Mouse (Mus musculus) embryonic facial prominence, embryonic 13.5 days (tissue): ENCODE measurements around the gene Map2. TPM values are rescaled to one million over a fixed set of nuclear protein-coding genes. Genes with fewer than 3 reads are reported as not detected.

Experiments used
- ATAC-seq: fragments of 200-750 bp; cut with Nextera tagmentation; 2 replicates; pipeline ENCODE4 v1.8.0; 2017; ENCODE audit warnings: low read depth; ENCODE audit not compliant: insufficient number of reproducible peaks, insufficient read depth, low FRiP score, low TSS enrichment
- H3K27ac ChIP-seq: fragments of 300-500 bp; sonication (generic); 2 replicates; pipeline ENCODE4 v1.5.1; 2015; ENCODE audit warnings: moderate library complexity, mild to moderate bottlenecking, inconsistent platforms
- H3K27me3 ChIP-seq: fragments of 300-500 bp; sonication (generic); 2 replicates; pipeline ENCODE4 v1.6.1; 2015; ENCODE audit warnings: mild to moderate bottlenecking, inconsistent platforms
- H3K36me3 ChIP-seq: fragments of 300-500 bp; sonication (generic); 2 replicates; pipeline ENCODE4 v1.6.1; 2015; ENCODE audit warnings: mild to moderate bottlenecking, inconsistent platforms
- H3K4me1 ChIP-seq: fragments of 300-500 bp; sonication (generic); 2 replicates; pipeline ENCODE4 v1.6.1; 2015; ENCODE audit warnings: inconsistent platforms
- H3K4me2 ChIP-seq: fragments of 300-500 bp; sonication (generic); 2 replicates; pipeline ENCODE4 v1.6.1; 2015; ENCODE audit warnings: moderate library complexity, mild to moderate bottlenecking, inconsistent platforms
- H3K4me3 ChIP-seq: fragments of 300-500 bp; sonication (generic); 2 replicates; pipeline ENCODE4 v1.5.1; 2015; ENCODE audit warnings: mild to moderate bottlenecking, inconsistent platforms
- H3K9ac ChIP-seq: fragments of 300-500 bp; sonication (generic); 2 replicates; pipeline ENCODE4 v1.6.1; 2015; ENCODE audit warnings: mild to moderate bottlenecking, inconsistent platforms
- H3K9me3 ChIP-seq: fragments of 300-500 bp; sonication (generic); 2 replicates; pipeline ENCODE4 v1.6.1; 2016; ENCODE audit warnings: inconsistent platforms
- WGBS: fragments of 180-500 bp; shearing (Covaris S2); methylation state at CpG from one replicate; pipeline ENCODE4 v1.1.7; 2015; ENCODE audit warnings: mixed read lengths; 5-methylcytosine and 5-hydroxymethylcytosine counted together
- polyA plus RNA-seq: library from polyadenylated mRNA; unstranded; fragments of >200 nt; fragmentation: Nextera tagmentation; extraction: Ambion mirVana; gene quantifications from 2 replicates; pipeline ENCODE4 v1.2.1, GENCODE M21; 2015

Map2 gene
- polyA plus RNA-seq, 1 experiment from 2014 or later = 17.8 TPM

DNA sequence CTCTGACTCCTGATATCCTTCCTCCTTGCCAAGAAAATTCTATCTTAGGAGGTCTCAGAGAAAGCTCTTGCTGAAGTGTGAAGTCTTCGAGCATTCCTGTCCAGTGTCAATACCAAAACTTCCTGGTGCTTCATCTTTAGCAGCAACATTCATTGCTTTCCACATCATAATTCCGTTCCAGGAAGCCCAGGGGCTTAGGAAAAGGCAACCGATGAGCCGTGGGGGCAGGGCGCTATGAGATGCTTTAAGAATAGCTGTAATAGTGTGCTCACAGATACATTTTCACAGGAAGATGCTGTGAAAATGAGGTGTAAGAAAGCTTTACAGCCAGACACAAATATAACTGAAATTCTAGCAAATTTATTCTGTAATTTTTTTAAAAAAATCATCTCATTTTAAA is 251.0 kb downstream of the Map2 start:
- Histone ChIP-seq H3K27me3 (no peaks in the 10 kb centered on the region), H3K9me3 (no peaks in the 10 kb centered on the region), H3K27ac (no peak overlapping the region), H3K4me1 (0 out of 2 replicates have a peak, but pooled peaks cover 3% of the 10 kb centered on the region), H3K4me2 (no peak overlapping the region), H3K4me3 (no peak overlapping the region), H3K36me3 (no peaks in the 10 kb centered on the region), H3K9ac (no peak overlapping the region)
- ATAC-seq = no peak
- 87% methylated on average over 5 of the region's 5 CpGs for WGBS

DNA sequence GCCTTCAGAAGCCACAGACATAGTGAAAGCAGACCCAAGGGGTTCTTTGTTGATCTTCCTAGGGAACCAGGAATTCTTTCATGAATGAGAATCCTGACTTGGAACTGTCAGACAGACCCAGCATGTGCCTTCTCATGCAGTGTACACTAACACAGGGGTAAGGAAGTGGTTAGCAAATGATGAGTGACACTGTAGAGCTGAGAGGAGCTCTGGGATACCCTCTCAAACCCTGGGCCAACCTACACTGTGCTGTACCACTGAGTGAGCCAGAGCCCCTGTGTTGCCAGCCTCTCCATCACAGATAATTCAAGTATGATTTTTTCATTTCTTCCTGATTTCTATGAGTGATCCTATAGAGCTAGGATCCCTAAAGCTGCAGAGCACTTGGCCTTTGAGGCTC is 255.9 kb downstream of the Map2 start:
- no peak overlapping the region for H3K9ac ChIP-seq
- H3K9me3 ChIP-seq = no peaks in the 10 kb centered on the region
- no peaks in the 10 kb centered on the region for H3K27me3 ChIP-seq
- ATAC-seq = no peak
- H3K4me3 ChIP-seq = no peak overlapping the region
- no peak overlapping the region for H3K27ac ChIP-seq
- H3K36me3 ChIP-seq = no peaks in the 10 kb centered on the region
- no peak overlapping the region for H3K4me2 ChIP-seq
- H3K4me1 ChIP-seq = 0 out of 2 replicates have a peak, but pooled peaks cover 3% of the 10 kb centered on the region

DNA sequence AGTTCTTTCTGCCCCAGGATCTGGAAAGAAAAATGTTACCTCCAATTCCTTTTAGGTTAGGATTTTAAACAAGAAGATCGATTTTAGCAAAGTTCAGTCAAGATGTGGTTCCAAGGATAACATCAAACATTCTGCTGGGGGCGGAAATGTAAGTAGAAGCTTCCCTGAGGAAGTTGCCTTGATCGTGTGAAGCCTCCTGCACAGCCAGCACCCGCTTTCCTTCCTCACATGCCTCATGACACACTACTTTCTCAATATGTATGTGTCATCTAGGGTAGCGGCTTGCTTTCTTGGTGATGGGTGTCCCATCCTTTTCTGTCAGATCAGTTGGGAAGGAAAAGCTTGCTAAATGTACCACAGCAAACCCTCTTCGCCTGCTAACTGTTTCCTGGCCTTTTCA is 256.4 kb downstream of the Map2 start:
- H3K4me1 ChIP-seq = 0 out of 2 replicates have a peak, but pooled peaks cover 3% of the 10 kb centered on the region
- no peaks in the 10 kb centered on the region for H3K9me3 ChIP-seq
- no peak overlapping the region for H3K9ac ChIP-seq
- WGBS = 82% methylated on average over 6 of the region's 6 CpGs
- no peak overlapping the region for H3K4me3 ChIP-seq
- no peaks in the 10 kb centered on the region for H3K36me3 ChIP-seq
- no peak for ATAC-seq
- H3K4me2 ChIP-seq = no peak overlapping the region
- H3K27me3 ChIP-seq = no peaks in the 10 kb centered on the region
- no peak overlapping the region for H3K27ac ChIP-seq

DNA sequence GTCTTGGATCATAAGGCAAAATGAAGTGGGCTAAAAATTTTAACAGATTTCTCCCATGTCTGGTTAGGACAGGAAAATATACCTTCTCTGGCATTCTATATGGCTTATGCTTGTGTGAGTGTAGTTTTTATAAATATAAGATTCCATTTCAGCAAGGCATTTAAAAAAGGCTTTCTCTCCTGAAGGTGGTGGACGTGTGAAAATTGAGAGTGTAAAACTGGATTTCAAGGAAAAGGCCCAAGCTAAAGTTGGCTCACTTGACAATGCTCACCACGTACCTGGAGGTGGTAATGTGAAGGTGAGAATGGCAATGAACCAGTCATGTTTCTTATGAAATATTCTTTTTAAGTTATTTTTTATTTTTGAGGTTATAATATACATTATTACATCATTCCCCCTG is 263.0 kb downstream of the Map2 start:
- H3K27ac ChIP-seq = no peak overlapping the region
- no peaks in the 10 kb centered on the region for H3K9me3 ChIP-seq
- ATAC-seq = no peak
- no peak overlapping the region for H3K9ac ChIP-seq
- WGBS = 77% methylated on average over 2 of the region's 2 CpGs
- no peak overlapping the region for H3K4me3 ChIP-seq
- H3K27me3 ChIP-seq = no peaks in the 10 kb centered on the region
- H3K4me1 ChIP-seq = no peaks in the 10 kb centered on the region
- H3K36me3 ChIP-seq = no peaks in the 10 kb centered on the region
- H3K4me2 ChIP-seq = no peak overlapping the region

DNA sequence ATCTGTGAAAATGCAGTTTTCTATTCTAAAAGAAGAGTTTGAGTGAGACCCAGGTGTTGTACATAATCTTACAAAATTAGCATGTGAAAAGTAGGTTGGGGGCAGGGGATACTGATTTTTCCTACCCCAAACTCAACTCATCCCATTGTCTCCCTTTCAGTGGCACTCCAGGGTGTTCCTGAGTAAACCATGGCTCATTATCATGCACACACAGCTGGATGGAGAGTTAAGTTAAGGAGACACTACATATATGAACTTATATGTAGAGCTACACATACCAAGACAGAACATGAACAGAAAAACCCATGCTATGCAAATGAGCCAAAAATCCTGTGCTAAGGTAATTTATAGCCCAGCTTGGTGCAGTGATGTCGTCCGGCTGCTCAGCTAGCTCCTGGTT is 267.8 kb downstream of the Map2 start:
- Histone ChIP-seq H3K9me3 (no peaks in the 10 kb centered on the region), H3K4me3 (no peak overlapping the region), H3K4me1 (no peaks in the 10 kb centered on the region), H3K27me3 (no peaks in the 10 kb centered on the region), H3K9ac (no peak overlapping the region), H3K4me2 (no peak overlapping the region), H3K36me3 (no peaks in the 10 kb centered on the region), H3K27ac (no peak overlapping the region)
- ATAC-seq = no peak
- 84% methylated on average over 2 of the region's 2 CpGs for WGBS

DNA sequence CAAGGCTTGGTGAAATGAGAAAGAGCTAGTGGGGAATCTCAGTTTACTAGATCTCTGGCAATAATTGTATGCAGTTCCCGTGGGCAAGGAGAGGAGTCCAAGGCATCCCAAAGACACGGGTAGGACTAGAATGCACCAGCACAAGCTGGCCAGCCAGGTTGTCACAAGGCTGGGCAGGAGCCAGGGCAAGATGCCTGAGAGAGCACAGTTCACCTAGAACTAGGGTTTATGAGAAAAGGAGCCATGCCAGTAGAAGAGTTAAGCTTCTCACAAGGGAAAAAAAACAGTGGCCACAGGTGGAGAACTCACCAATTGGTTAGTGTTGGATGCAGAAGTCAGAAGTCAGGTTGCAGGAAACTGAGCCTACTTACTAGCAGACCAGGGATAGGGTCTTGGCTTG is 274.4 kb downstream of the Map2 start:
- Histone ChIP-seq H3K4me2 (no peak overlapping the region), H3K27me3 (no peaks in the 10 kb centered on the region), H3K27ac (no peak overlapping the region), H3K4me3 (no peak overlapping the region), H3K4me1 (no peaks in the 10 kb centered on the region), H3K9me3 (no peaks in the 10 kb centered on the region), H3K9ac (no peak overlapping the region), H3K36me3 (no peaks in the 10 kb centered on the region)
- WGBS = 64% methylated on average over 2 of the region's 2 CpGs
- no peak for ATAC-seq

DNA sequence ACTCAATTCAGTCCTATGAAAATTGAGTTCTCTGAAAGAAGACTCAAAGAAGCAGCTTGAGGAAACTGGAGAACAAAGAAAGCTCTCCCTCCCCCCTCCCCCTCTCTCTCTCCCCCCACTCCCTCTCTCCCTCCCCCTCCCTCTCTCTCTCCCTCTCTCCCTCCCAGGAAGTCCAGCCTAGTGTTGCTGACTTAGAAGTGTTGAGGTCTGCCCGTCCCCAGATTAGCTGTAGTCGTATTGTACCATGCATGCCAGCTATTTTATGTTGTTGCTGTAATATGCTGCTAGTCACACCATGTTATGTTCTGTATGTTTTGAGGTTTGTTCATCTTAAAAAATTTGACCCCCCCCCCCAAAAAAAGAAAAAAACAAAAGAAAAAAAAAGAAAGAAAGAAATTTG is 281.5 kb downstream of the Map2 start:
- Histone ChIP-seq H3K27ac (no peak overlapping the region), H3K9ac (no peak overlapping the region), H3K27me3 (no peaks in the 10 kb centered on the region), H3K36me3 (no peaks in the 10 kb centered on the region), H3K4me1 (no peaks in the 10 kb centered on the region), H3K4me2 (no peak overlapping the region), H3K4me3 (no peak overlapping the region), H3K9me3 (no peaks in the 10 kb centered on the region)
- ATAC-seq = no peak
- WGBS = 19% methylated on average over 2 of the region's 2 CpGs

DNA sequence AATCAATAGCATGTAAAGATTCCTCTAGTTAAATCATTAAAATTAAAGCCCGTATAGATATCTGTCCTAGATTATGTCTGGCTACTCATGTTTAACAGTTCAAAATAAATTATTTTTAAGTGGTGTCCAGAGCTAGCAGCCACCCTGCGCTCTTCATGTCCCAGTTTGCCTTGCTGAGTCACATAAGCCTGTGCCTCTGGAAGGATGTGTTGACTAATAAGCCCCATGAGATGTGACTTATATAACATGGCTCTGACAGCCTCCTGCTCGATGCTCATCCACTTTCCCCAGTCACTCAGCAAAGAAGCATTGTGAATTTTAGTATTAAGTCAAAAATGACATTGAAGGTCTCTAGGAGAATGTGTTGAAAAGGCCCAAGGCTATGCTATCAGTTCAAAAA is 282.7 kb downstream of the Map2 start:
- WGBS = 66% methylated on average over 3 of the region's 3 CpGs

DNA sequence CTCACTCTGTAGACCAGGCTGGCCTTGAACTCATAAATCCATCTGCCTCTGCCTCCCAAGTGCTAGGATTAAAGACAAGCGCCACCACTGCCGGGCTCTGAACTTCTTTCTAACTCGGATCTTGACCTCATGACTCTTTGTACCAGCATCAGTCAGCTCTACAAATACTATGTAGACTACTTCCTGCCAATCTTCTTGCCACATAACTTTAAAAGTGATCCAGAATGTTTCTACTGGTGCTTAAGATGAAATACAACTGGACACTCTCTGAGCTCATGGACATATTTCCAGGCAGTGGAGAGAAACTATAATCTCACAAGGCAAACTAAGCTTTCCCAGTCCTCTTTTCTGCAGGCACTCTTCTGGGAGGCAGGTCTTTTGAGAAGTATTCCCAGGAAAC is 284.3 kb downstream of the Map2 start:
- Histone ChIP-seq H3K4me3 (no peak overlapping the region), H3K27me3 (no peaks in the 10 kb centered on the region), H3K36me3 (no peaks in the 10 kb centered on the region), H3K4me2 (no peak overlapping the region), H3K27ac (no peak overlapping the region), H3K9me3 (no peaks in the 10 kb centered on the region), H3K4me1 (no peaks in the 10 kb centered on the region), H3K9ac (no peak overlapping the region)
- ATAC-seq = no peak
- WGBS = 78% methylated on average over 3 of the region's 3 CpGs

More for the DNA sequence above, 282.7 kb downstream of the Map2 start:
- Histone ChIP-seq H3K4me1 (no peaks in the 10 kb centered on the region), H3K4me3 (no peak overlapping the region), H3K36me3 (no peaks in the 10 kb centered on the region), H3K27ac (no peak overlapping the region), H3K4me2 (no peak overlapping the region), H3K27me3 (no peaks in the 10 kb centered on the region), H3K9me3 (no peaks in the 10 kb centered on the region), H3K9ac (no peak overlapping the region)
- ATAC-seq = no peak

DNA sequence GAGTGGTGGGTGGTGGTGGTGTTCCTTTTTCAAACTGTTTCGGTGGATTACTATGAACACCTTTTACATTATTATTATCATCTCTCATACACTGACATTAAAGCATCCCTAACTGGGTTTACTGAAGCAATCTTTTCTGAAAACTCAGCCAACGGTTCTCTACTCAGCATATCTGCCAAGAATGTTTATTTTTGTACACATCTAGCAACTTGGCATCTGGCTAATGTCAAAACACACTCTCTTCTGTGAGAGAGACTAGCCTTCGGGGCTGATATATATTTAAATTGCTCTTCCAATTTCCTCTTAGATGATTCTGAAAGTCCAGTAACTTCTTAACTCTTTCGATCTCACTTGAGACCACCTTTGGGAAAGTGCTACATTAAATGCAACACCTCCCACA is 285.8 kb downstream of the Map2 start:
- ATAC-seq = no peak

DNA sequence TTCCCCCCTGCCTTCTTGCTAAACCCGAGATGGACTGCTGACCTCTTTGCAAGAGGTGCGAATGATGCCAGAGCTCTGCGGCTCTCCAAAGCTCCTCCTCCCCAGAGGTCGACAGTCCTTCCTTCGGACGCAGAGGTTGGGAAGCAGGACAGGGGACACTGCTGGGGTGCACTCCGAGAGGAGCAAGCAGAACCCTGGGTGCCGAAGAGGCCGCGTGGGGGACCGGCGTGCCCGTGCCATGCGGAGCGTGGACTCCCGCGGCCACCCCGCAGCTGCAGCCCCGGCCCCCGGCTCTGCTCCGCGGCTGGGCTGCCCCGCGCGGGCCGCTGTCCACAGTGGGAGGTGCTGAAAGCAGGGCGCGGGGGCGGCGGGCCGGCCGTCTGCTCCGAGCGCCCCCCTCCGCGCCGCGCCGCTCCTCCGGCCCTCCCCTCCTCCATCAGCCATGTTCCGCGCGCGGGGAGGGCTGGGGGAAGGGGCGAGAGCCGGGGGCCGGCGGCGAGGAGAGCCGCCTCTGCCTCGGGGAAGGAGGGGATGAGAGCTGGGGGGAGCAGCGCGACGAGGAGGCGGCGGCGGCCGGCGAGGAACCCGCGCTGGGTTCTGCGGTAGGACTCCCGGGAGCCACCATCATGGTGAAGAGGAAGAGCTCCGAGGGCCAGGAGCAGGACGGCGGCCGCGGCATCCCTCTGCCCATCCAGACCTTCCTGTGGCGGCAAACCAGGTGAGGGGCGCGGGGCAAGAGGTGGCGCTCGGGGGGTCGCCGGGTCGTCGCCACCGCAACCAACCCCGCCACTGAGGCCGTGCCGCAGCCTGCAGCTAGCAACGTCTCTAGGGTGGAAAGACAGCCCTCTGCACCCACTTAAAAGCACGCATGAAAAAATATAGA is 293.0 kb downstream of the Map2 start, which contains the start of gene Unc80:
Unc80 (plus strand) TSS at position 547 of the 883 bp plus-strand sequence.
- H3K9ac ChIP-seq = peak within 1 kb of the TSS; percentile 60

More for the DNA sequence above, 285.8 kb downstream of the Map2 start:
- H3K27ac ChIP-seq = no peak overlapping the region
- H3K4me3 ChIP-seq = no peak overlapping the region
- 79% methylated on average over 4 of the region's 4 CpGs for WGBS
- H3K9ac ChIP-seq = no peak overlapping the region
- H3K4me2 ChIP-seq = no peak overlapping the region
- no peaks in the 10 kb centered on the region for H3K27me3 ChIP-seq
- no peaks in the 10 kb centered on the region for H3K36me3 ChIP-seq
- H3K9me3 ChIP-seq = no peaks in the 10 kb centered on the region
- H3K4me1 ChIP-seq = no peaks in the 10 kb centered on the region

DNA sequence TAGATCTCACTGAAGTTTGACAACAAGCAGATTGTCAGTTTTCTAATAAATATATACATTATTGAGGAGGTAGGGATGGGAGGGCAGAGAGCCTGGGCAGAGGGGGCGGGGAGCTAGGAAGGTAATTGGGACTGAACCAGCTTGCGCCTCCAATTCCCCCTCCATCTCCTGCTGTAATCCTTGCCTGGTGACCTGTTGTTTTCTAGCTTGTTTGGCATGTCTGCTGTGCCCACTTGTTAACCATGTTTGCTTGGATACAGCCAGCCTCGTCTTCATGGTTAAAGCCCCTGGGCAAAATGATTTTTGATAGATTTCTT is 293.6 kb downstream of the Map2 start:
- 20% methylated on average over 3 of the region's 3 CpGs for WGBS
- H3K36me3 ChIP-seq = no peaks in the 10 kb centered on the region
- no peak for ATAC-seq
- H3K4me3 ChIP-seq = peak overlapping the region; percentile 56
- peak overlapping the region; percentile 90 for H3K4me2 ChIP-seq
- peak overlapping the region; percentile 60; the same call in 1 of the 2 replicates for H3K9ac ChIP-seq
- 0 out of 2 replicates have a peak, but pooled peaks cover 3% of the 10 kb centered on the region for H3K4me1 ChIP-seq
- peaks cover 38% of the 10 kb centered on the region for H3K27me3 ChIP-seq
- no peaks in the 10 kb centered on the region for H3K9me3 ChIP-seq
- no peak overlapping the region for H3K27ac ChIP-seq

More for the DNA sequence above, 293.0 kb downstream of the Map2 start, which contains the start of gene Unc80:
- Histone ChIP-seq H3K4me2 (peak within 1 kb of the TSS; percentile 90), H3K4me3 (peak within 1 kb of the TSS; percentile 56), H3K27ac (no peak within 1 kb of the TSS), H3K9me3 (no peaks in the 10 kb centered on the region), H3K27me3 (peaks cover 38% of the 10 kb centered on the region), H3K4me1 (0 out of 2 replicates have a peak, but pooled peaks cover 3% of the 10 kb centered on the region), H3K36me3 (no peaks in the 10 kb centered on the region)
- peak; percentile 87 for ATAC-seq
- WGBS = under 1% methylated on average over 74 of the region's 83 CpGs
